Comparison of ENCODE assay signal across 27 mouse cellular contexts in genomic region chr8:127222361-127222760, GRCm38 (mm10).
"Had no signal": no experiment of that assay in that cellular context is flagged by ENCODE, and none has a peak within 500 bp of the region (broad histone marks: within the 10 kb centered on the region; RNA-seq: fewer than 3 reads in every experiment).

No protein-coding gene starts in this region.

- H3K4me1 ChIP-seq: liver, embryonic 15.5 days had no signal

- H3K4me3 ChIP-seq: heart, adult 2 months; heart, embryonic 13.5 days; heart, embryonic 15.5 days; hindbrain, embryonic 13.5 days; intestine, embryonic 15.5 days; layer of hippocampus, adult 2 months; left cerebral cortex, adult 2 months; limb, embryonic 10.5 days; limb, embryonic 12.5 days; liver, embryonic 13.5 days; liver, embryonic 15.5 days had no signal

- DNase-seq: gastrocnemius, postnatal 14 days; gastrocnemius, postnatal 36 days; heart, adult 11 months; heart, adult 2 months; heart, postnatal 10 days; heart, postnatal 36 days; kidney, adult 18-20 months; kidney, adult 8-10 months; kidney, postnatal 10 days; kidney, postnatal 25 days; kidney, postnatal 4 days; liver; liver, embryonic 13.5 days had no signal

- H3K4me2 ChIP-seq: heart, embryonic 11.5 days; heart, embryonic 13.5 days; heart, embryonic 15.5 days; hindbrain, embryonic 13.5 days; intestine, embryonic 15.5 days; limb, embryonic 12.5 days; liver, embryonic 11.5 days; liver, embryonic 13.5 days; liver, embryonic 15.5 days had no signal

- H3K9ac ChIP-seq: heart, embryonic 13.5 days; heart, embryonic 15.5 days; hindbrain, embryonic 13.5 days; intestine, embryonic 15.5 days; limb, embryonic 12.5 days; liver, embryonic 13.5 days; liver, embryonic 15.5 days had no signal

- H3K36me3 ChIP-seq: heart, embryonic 13.5 days; heart, embryonic 15.5 days; hindbrain, embryonic 13.5 days; intestine, embryonic 15.5 days; limb, embryonic 10.5 days; liver, embryonic 13.5 days; liver, embryonic 15.5 days had no signal

- ATAC-seq: hindbrain, embryonic 16.5 days; inflammation-experienced regulatory T-cells, adult 6 months; intestine, embryonic 15.5 days; intestine, postnatal 0 days had no signal

- H3K27me3 ChIP-seq: heart, embryonic 13.5 days; heart, embryonic 15.5 days; hindbrain, embryonic 13.5 days; intestine, embryonic 15.5 days; limb, embryonic 12.5 days; liver, embryonic 13.5 days; liver, embryonic 15.5 days had no signal

- H3K9me3 ChIP-seq: heart, embryonic 13.5 days; heart, embryonic 15.5 days; hindbrain, embryonic 13.5 days; intestine, embryonic 15.5 days; limb, embryonic 10.5 days; limb, embryonic 12.5 days; liver, embryonic 13.5 days; liver, embryonic 15.5 days had no signal

- H3K27ac ChIP-seq: heart, adult 2 months; heart, embryonic 13.5 days; heart, embryonic 15.5 days; hindbrain, embryonic 13.5 days; intestine, embryonic 15.5 days; layer of hippocampus, adult 2 months; left cerebral cortex, adult 2 months; limb, embryonic 10.5 days; limb, embryonic 12.5 days; liver, embryonic 13.5 days; liver, embryonic 15.5 days had no signal
